Mouse (Mus musculus) kidney, postnatal 36 days (tissue): Measurements from ENCODE around the gene Btc.
A peak's percentile ranks its signal among the peaks of the same experiment; 100 is the strongest.

Experiments
- DNase-seq, 2 experiments: peaks; one replicate each; pipeline ENCODE4 v3.0.0; 2021 to 2022; ENCODE audit warnings: mixed read lengths in 2 of 2

Btc gene

GRCm38 (mm10) chr5:91320348-91320747, 82.4 kb downstream of the Btc start:
- no peak for DNase-seq

GRCm38 (mm10) chr5:91313971-91314370, 88.8 kb downstream of the Btc start:
- no peak for DNase-seq

- no peak for DNase-seq
These were observed 91.0 kb downstream of the Btc start for GRCm38 (mm10) chr5:91311767-91312166.

- DNase-seq = no peak
These were observed 94.2 kb downstream of the Btc start for GRCm38 (mm10) chr5:91308576-91308975.

- DNase-seq = peak; percentile 61 to 62
These were observed 94.9 kb downstream of the Btc start for GRCm38 (mm10) chr5:91307907-91308306.
